Mouse (Mus musculus): Measurements from ENCODE around the gene Tmed8. TPM values are rescaled to one million over a fixed set of nuclear protein-coding genes. Genes with fewer than 3 reads are reported as not detected.

Gene Tmed8
- total and polyA plus RNA-seq, 3 experiments, result 27.3 to 34.8 (median 27.9) TPM

- Histone ChIP-seq H3K4me2 (ENCODE audit: insufficient read depth, low read depth, poor library complexity, severe bottlenecking) (no peak overlapping the region), H3K4me3 (replicated peaks in 1 of 3; ENCODE audit: low read depth in 2 of 3, low read length in 2 of 3, poor library complexity in 1 of 3) (no peak overlapping the region), H3K79me2 (replicated peaks; ENCODE audit: control insufficient read depth, extremely low read depth, insufficient read depth, poor library complexity, severe bottlenecking) (no peaks in the 10 kb centered on the region), H3K36me3 (replicated peaks in 1 of 2; ENCODE audit: control insufficient read depth in 1 of 2, insufficient read depth in 1 of 2, low read length in 1 of 2) (peaks cover 0 to 16% of the 10 kb centered on the region in 2 experiments), H3K4me1 (ENCODE audit: control insufficient read depth in 1 of 2, insufficient read depth in 2 of 2) (peaks cover 0 to 20% of the 10 kb centered on the region in 2 experiments; a peak in 2 of 4 replicates), H3K27ac (ENCODE audit: insufficient read depth, low read depth) (no peak overlapping the region), H3K9me3 (replicated peaks; ENCODE audit: low read length) (peaks cover 5% of the 10 kb centered on the region), H3K27me3 (replicated peaks) (no peaks in the 10 kb centered on the region), H3K9ac (ENCODE audit: insufficient read depth, low read depth) (no peak overlapping the region)
- no peak for DNase-seq (ENCODE audit: extremely low read depth)
- dilution Hi-C loops (cut with MboI; ENCODE audit: extremely low pct_ligation_motif_present, extremely low pct_unique_long_range_greater_than_20kb, low sequenced_read_pairs) (no loop called here), in situ Hi-C loops (cut with MboI; ENCODE audit: low pct_ligation_motif_present, low pct_unique_long_range_greater_than_20kb, low sequenced_read_pairs) (no loop called here)
- TF ChIP-seq E2F4 (IDR thresholded peaks at IDR 0.05; ENCODE audit: insufficient replicate concordance, low read depth, low read length), result no peak
- no peak for TF ChIP-seq MAX (IDR thresholded peaks at IDR 0.05; ENCODE audit: low read length)
- peak in 1 of 2 experiments; percentile 10; a peak in 1 of 4 replicates for TF ChIP-seq CTCF (conservative IDR thresholded peaks at IDR 0.05 in 1 of 2, IDR thresholded peaks at IDR 0.05 in 1 of 2; ENCODE audit: low read depth in 2 of 2, low read length in 2 of 2)
- no peak for TF ChIP-seq TBP (conservative IDR thresholded peaks at IDR 0.05; ENCODE audit: low read depth, low read length)
These were observed 26.5 kb upstream of the Tmed8 start for GRCm38 (mm10) chr12:87226801-87227200.

GRCm38 (mm10) chr12:87224950-87225349, 24.7 kb upstream of the Tmed8 start:
- H3K4me1 ChIP-seq (ENCODE audit: control insufficient read depth in 1 of 2, insufficient read depth in 2 of 2), result peaks cover 0 to 12% of the 10 kb centered on the region in 2 experiments; a peak in 2 of 4 replicates
- no peak overlapping the region for H3K9ac ChIP-seq (ENCODE audit: insufficient read depth, low read depth)
- DNase-seq (ENCODE audit: extremely low read depth), result no peak
- dilution Hi-C loops (cut with MboI; ENCODE audit: extremely low pct_ligation_motif_present, extremely low pct_unique_long_range_greater_than_20kb, low sequenced_read_pairs), result no loop called here
- H3K79me2 ChIP-seq (replicated peaks; ENCODE audit: control insufficient read depth, extremely low read depth, insufficient read depth, poor library complexity, severe bottlenecking), result no peaks in the 10 kb centered on the region
- H3K4me3 ChIP-seq (replicated peaks in 1 of 3; ENCODE audit: low read depth in 2 of 3, low read length in 2 of 3, poor library complexity in 1 of 3), result no peak overlapping the region
- H3K4me2 ChIP-seq (ENCODE audit: insufficient read depth, low read depth, poor library complexity, severe bottlenecking), result no peak overlapping the region
- peaks cover 0 to 22% of the 10 kb centered on the region in 2 experiments for H3K36me3 ChIP-seq (replicated peaks in 1 of 2; ENCODE audit: control insufficient read depth in 1 of 2, insufficient read depth in 1 of 2, low read length in 1 of 2)
- H3K27me3 ChIP-seq (replicated peaks), result no peaks in the 10 kb centered on the region
- no peak overlapping the region for H3K27ac ChIP-seq (ENCODE audit: insufficient read depth, low read depth)
- in situ Hi-C loops (cut with MboI; ENCODE audit: low pct_ligation_motif_present, low pct_unique_long_range_greater_than_20kb, low sequenced_read_pairs), result no loop called here
- no peak for TF ChIP-seq CTCF (conservative IDR thresholded peaks at IDR 0.05 in 1 of 2, IDR thresholded peaks at IDR 0.05 in 1 of 2; ENCODE audit: low read depth in 2 of 2, low read length in 2 of 2)
- TF ChIP-seq MXI1 (IDR thresholded peaks at IDR 0.05; ENCODE audit: low read depth, low read length), result no peak
- no peak for TF ChIP-seq MYC (IDR thresholded peaks at IDR 0.05; ENCODE audit: low read depth, low read length)
- no peak for TF ChIP-seq MEF2A (IDR thresholded peaks at IDR 0.05; ENCODE audit: borderline replicate concordance, low read depth, low read length)
- no peak for TF ChIP-seq MAZ (IDR thresholded peaks at IDR 0.05; ENCODE audit: low read depth, low read length)
- TF ChIP-seq ZNF384 (IDR thresholded peaks at IDR 0.05; ENCODE audit: low read depth, low read length), result no peak
- TF ChIP-seq RCOR1 (conservative IDR thresholded peaks at IDR 0.05; ENCODE audit: low read depth, low read length), result no peak
- TF ChIP-seq NRF1 (IDR thresholded peaks at IDR 0.05; ENCODE audit: low read depth, low read length), result no peak
- no peak for TF ChIP-seq MAX (IDR thresholded peaks at IDR 0.05; ENCODE audit: low read length)
- no peak for TF ChIP-seq GABPA (IDR thresholded peaks at IDR 0.05; ENCODE audit: insufficient replicate concordance, low read depth, low read length)
- TF ChIP-seq CHD1 (IDR thresholded peaks at IDR 0.05; ENCODE audit: low read depth, low read length), result no peak
- TF ChIP-seq ETS1 (conservative IDR thresholded peaks at IDR 0.05; ENCODE audit: low read depth, low read length), result no peak
- no peak for TF ChIP-seq PAX5 (IDR thresholded peaks at IDR 0.05; ENCODE audit: low read length)
- TF ChIP-seq TBP (conservative IDR thresholded peaks at IDR 0.05; ENCODE audit: low read depth, low read length), result no peak
- TF ChIP-seq UBTF (IDR thresholded peaks at IDR 0.05; ENCODE audit: low read depth, low read length), result no peak
- no peak for TF ChIP-seq ELF1 (IDR thresholded peaks at IDR 0.05; ENCODE audit: low read depth, low read length)
- no peak for TF ChIP-seq IRF4 (IDR thresholded peaks at IDR 0.05; ENCODE audit: low read depth, low read length)
- no peak for TF ChIP-seq ZMIZ1 (IDR thresholded peaks at IDR 0.05; ENCODE audit: low read depth, low read length)
- no peak for TF ChIP-seq MAFK (IDR thresholded peaks at IDR 0.05; ENCODE audit: insufficient replicate concordance, low read length)
- TF ChIP-seq ZKSCAN1 (IDR thresholded peaks at IDR 0.05; ENCODE audit: borderline replicate concordance, low read depth, low read length), result no peak
- H3K9me3 ChIP-seq (replicated peaks; ENCODE audit: low read length), result peaks cover 5% of the 10 kb centered on the region

Measured in CH12.LX (cell line).